Mouse (Mus musculus): ENCODE measurements at regions not wholly inside any gene's neighbourhood (a gene's known extent, or its start where the extent isn't known, plus 50 kb on each side); places are given as distances from the start of the nearest gene placed in this dataset.

GRCm38 (mm10) chr13:91377972-91378371 lies 82.1 kb upstream of the Ssbp2 start:
- no peak for TF ChIP-seq CTCF (IDR thresholded peaks at IDR 0.05; ENCODE audit: borderline replicate concordance, control insufficient read depth, extremely low read depth, insufficient read depth, low read length, poor library complexity)
- TF ChIP-seq POLR2A (IDR thresholded peaks at IDR 0.05; ENCODE audit: control insufficient read depth, extremely low read depth, insufficient read depth, low read length, poor library complexity): no peak

All from thymus, adult 2 months (tissue).